Mouse (Mus musculus) brain, embryonic 14.5 days (tissue): ENCODE data around the gene Sept12. TPM values are rescaled to one million over a fixed set of nuclear protein-coding genes. Genes with fewer than 3 reads are reported as not detected.

Experiments
- DNase-seq: peaks from one replicate; pipeline ENCODE4 v3.0.0-alpha.2; 2011; ENCODE audit warnings: low read depth
- CTCF ChIP-seq: fragments of 200-500 bp; IDR thresholded peaks from 2 replicates; pipeline ENCODE4 v1.5.1; 2012; ENCODE audit warnings: inconsistent platforms, mild to moderate bottlenecking, moderate library complexity, borderline replicate concordance; ENCODE audit not compliant: insufficient read depth, insufficient read length; ENCODE audit errors: extremely low read depth
- POLR2A ChIP-seq: fragments of 200-500 bp; IDR thresholded peaks from 2 replicates; pipeline ENCODE4 v1.6.1; 2012; ENCODE audit warnings: mild to moderate bottlenecking, inconsistent platforms, borderline replicate concordance; ENCODE audit not compliant: poor library complexity, insufficient read depth, insufficient read length, severe bottlenecking; ENCODE audit errors: extremely low read depth
- polyA plus RNA-seq: library from polyadenylated mRNA; depleted of rRNA; stranded (reverse); fragments of >200 nt; gene quantifications from 2 replicates; pipeline ENCODE4 v1.2.3, GENCODE M21; 2012

Sept12 gene
- polyA plus RNA-seq, 1 experiment, result not detected

DNA sequence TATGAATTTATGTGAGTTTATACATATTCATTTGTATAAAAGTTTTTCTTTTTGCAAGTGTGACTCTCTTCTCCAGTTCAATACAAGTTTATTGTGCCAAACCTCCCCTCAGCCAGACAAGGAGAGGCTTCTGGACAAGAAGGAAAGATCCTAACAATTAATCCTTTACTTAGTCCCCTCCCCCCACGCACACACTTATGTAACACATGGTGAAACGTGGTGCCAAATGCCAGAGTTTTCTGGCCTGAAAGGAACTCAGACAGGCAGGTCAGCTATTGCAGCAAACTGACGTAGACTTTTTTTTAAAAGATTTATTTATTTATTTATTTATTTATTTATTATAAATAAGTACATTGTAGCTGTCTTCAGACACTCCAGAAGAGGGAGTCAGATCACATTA lies 3.0 kb upstream of the Sept12 start:
- TF ChIP-seq CTCF (no peak), POLR2A (no peak)
- no peak for DNase-seq

DNA sequence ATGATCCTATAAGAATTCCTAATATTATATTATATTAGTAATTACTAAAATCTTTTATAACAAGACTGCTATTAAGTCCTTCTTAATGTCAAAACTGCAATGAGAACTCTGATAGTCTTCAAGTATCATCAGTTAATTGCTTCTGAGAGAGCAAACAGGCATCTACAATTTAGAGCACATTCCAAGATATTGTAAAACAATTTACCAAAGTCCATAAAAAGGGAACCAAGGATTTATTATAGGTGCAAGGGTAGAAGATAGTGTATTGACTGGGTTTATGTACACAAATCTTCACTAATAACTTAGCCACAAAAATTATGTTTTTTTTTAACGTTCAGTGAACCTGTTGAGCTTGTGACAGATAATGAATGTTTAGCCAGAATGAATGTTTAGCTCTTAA lies 1.3 kb upstream of the Sept12 start:
- DNase-seq, result no peak
- TF ChIP-seq CTCF (no peak), POLR2A (no peak)

GRCm38 (mm10) chr16:4993276-4993675 lies 4.4 kb downstream of the Sept12 start:
- DNase-seq, result no peak
- TF ChIP-seq POLR2A (no peak), CTCF (no peak)

- no peak for DNase-seq
- no peak for TF ChIP-seq POLR2A
- TF ChIP-seq CTCF, result no peak
Observed at GRCm38 (mm10) chr16:4984717-4985116, 12.9 kb downstream of the Sept12 start.

GRCm38 (mm10) chr16:4979755-4980380 lies 17.8 kb downstream of the Sept12 start:
- peak; percentile 51 for DNase-seq
- TF ChIP-seq CTCF, result peak; percentile 68
- no peak for TF ChIP-seq POLR2A

DNA sequence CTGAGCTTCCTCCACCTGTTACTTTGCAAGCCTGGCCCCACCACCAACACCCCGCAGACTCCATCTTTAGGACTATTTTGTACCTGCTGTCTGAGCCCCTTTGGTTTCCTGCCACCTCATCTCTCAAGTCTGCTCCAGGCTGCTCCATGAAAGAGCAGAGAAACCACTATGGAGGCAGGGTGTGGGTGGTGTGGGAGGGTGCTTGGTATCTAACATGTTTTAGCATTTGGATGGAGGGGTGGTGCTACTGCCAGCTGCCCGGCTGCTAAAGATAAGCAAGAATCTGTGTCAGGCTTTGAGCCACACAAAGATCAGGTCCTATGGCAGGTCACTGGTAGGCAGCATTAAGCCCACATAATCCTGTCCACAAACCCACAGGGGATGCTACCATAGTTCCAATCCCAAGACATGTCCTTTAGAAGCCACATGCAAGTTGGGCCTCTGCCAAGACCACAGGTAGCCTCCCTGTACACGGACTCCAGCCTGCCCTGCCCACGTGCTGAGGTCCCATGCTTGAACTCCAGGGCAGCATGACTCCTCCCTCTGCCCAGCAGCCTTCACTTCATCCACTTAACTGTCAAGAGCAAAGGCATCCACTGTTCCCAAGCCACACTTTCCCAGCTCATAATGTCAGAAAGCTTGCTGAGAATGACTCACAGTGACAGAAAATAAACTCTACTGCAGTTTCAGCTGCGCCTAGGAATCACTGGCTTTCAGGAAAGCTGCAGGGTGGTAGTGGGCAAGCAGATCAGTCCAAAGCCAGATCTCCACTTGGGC lies 19.2 kb downstream of the Sept12 start:
- no peak for DNase-seq
- TF ChIP-seq CTCF (no peak), POLR2A (no peak)

- TF ChIP-seq POLR2A (no peak), CTCF (no peak)
- no peak for DNase-seq
Observed at GRCm38 (mm10) chr16:4976180-4976579, 21.5 kb downstream of the Sept12 start.

DNA sequence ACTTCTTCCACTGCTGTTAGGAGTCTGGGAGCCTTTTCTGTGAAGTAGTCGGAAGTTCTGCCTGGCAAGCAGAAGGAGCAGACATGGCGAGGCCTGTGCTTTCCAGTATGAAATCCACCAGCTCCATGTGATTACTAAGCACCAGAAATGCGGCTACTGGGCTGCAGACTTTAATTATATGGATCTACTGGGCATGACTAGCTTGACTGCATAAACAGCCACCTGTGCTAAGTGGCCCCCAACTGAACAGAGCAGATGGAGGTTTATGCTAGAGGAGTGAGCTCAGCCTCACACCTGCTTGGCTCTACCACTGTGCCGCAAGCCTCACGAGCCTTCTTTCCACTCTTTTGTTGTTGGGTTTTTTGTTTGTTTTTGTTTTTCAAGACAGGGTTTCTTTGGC lies 23.1 kb downstream of the Sept12 start:
- peak; percentile 11 for DNase-seq
- no peak for TF ChIP-seq POLR2A
- TF ChIP-seq CTCF, result no peak

DNA sequence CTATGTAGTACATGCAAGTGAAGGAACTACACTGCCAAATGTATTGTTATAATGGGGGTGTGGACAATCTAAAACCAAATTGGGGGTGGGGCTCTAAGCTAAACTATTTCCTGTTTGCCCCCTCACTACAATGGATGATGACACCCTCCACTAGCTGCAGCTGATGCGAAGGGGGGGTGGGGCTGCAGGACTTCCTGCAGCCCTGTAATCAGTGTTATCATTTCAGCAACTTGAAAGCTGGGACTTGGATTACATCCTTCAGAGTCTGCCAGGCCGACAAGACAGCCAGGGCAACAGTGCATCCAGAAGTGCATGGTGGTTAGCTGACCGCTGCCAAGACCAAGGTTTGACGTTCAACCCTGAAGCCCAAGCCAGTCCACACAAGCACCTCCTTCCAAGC lies 26.0 kb downstream of the Sept12 start:
- TF ChIP-seq CTCF (no peak), POLR2A (no peak)
- DNase-seq, result no peak

GRCm38 (mm10) chr16:4969055-4969843 lies 28.4 kb downstream of the Sept12 start:
- no peak for DNase-seq
- TF ChIP-seq CTCF, result no peak
- no peak for TF ChIP-seq POLR2A

DNA sequence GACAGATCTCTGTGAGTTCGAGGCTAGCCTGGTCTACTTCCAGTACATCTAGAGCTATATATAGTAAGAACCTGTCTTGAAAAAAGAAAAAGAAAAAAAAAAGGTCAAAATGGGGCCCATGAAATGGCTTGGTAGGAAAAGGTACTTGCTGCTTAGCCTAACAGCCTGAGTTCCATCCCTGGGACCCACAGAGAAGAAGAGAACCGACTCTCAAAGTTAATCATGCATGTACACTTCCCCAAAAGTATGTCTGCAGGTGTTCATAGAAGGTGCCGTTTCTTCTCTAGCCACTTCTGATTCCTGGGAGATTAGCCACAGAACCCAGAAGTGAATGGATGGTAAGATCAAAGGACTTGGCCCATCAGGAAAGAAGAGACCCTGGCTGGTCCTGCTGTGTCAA lies 29.2 kb downstream of the Sept12 start:
- no peak for DNase-seq
- no peak for TF ChIP-seq CTCF
- no peak for TF ChIP-seq POLR2A
